Mouse (Mus musculus): ENCODE data around the gene Gm10638.

The Gm10638 gene

DNA sequence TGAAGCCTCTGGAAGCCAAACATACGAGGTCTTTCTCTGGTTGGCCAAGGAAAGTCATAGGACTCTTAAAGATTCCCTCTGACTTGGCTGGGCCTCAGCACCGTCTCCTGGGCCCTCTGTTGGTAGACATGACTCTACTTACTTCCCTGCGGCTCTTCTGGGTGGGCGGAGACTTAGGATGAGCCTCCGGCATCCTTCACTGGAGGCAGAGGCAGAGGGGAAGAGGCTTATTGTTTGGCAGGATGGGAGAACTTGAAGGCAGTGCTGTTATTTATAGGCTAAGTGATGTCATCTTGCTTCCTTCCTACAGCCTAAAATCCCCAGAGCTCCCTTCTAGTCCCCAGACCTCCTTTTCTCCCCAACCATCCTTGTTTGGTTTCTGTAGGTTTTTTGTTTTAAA is 41.0 kb downstream of the Gm10638 start:
- no peak for ATAC-seq (ENCODE audit: low TSS enrichment)

DNA sequence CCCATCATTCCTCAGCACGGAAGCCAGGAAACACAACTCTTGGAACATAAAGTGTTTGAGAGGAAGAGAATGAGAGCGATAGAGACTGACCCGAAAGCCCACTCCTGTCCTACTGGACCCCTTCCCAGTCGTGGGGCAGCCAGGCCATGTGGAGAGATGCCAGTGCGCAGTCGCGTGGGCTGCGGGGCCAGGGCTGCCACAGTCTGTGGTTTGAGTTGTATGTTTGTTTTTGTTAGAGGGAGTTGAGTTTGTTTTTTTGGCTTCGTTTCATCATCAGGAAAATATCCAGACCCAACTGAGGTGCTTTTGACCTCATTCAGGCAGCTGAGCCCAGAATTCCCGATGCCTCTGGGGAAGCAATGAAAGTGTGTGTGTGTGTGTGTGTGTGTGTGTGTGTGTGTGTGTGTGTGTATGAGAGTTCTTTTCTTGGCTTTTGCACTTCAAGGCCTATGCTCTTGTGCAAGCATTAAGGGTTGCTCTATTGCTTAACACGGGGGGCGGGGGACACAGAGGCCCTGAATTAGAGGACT is 42.5 kb downstream of the Gm10638 start:
- ATAC-seq (ENCODE audit: low TSS enrichment): no peak

DNA sequence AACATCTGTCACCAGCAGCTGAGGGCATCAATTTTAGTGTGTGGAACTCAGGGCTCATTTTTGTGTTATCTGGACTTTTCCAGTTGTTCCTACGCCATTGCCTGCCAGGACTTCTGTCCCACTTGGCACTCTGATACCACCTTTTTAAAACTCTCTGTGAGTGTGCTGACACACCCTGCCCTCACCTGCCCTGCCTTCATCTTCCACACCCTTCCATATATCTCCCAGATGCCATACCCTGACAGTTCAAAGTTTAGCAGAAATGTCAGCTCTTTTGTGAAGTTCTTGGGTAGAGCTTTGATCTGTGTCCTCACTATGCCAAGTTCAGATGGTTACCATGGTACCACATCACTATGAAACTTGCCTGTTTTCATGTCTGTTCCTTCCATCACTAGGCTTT is 44.1 kb downstream of the Gm10638 start:
- no peak for ATAC-seq (ENCODE audit: low TSS enrichment)

DNA sequence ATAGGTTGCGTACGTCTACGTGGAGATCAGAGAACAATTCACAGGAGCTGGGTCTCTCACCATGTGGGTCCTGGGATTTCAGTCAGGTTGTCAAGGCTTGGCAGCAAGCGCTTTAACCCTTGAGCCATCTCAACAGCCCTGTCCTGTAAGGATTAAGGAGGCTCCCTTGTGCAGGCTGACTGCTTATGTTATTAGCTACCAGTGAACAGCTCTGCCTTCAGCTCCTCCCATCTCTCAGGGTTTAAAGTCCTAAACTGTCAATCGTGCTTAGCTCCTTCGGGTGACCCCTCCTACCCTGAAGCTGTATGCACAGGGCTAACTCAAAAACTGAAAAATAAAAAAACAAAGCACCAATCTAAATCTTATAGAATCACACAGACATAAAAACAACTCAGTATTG is 46.0 kb downstream of the Gm10638 start:
- no peak for ATAC-seq (ENCODE audit: low TSS enrichment)

DNA sequence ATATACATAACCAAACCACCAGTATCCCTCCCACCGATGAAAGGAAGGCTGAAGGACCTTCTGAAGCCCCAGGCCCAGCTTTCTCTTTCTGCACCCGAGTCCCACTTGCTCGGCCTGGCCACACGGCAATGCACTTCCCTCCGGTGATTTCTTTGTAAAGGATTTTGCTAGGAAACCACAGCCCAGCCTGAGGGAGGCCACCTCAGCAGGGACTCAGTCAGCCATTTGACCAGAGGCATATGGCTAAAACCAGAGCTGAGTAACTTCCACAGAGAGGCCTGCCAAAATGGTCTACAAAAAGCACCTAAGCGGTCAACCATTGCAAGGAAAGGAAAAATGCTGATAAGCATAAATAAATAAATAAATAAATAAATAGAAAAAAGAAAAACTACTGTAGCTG is 49.2 kb downstream of the Gm10638 start:
- ATAC-seq (ENCODE audit: low TSS enrichment): no peak
